Mouse (Mus musculus) midbrain, embryonic 13.5 days (tissue): ENCODE measurements at regions not wholly inside any gene's neighbourhood (a gene's known extent, or its start where the extent isn't known, plus 50 kb on each side); places are given as distances from the start of the nearest gene placed in this dataset.

Experiments
- ATAC-seq: fragments of 200-750 bp; cut with Nextera tagmentation; 2 replicates; pipeline ENCODE4 v1.8.0; 2017; ENCODE audit warnings: mild to moderate bottlenecking, moderate TSS enrichment, moderate library complexity
- H3K27ac ChIP-seq: fragments of 300-500 bp; sonication (generic); 2 replicates; pipeline ENCODE4 v1.5.1; 2015; ENCODE audit warnings: inconsistent platforms, mild to moderate bottlenecking, moderate library complexity
- H3K27me3 ChIP-seq: fragments of 300-500 bp; sonication (generic); 2 replicates; pipeline ENCODE4 v1.6.1; 2015; ENCODE audit warnings: mild to moderate bottlenecking, inconsistent platforms
- H3K36me3 ChIP-seq: fragments of 300-500 bp; sonication (generic); 2 replicates; pipeline ENCODE4 v1.6.1; 2015; ENCODE audit warnings: mild to moderate bottlenecking, inconsistent platforms
- H3K4me1 ChIP-seq: fragments of 300-500 bp; sonication (generic); replicated peaks from 2 replicates; pipeline ENCODE4 v1.6.1; 2015; ENCODE audit warnings: inconsistent platforms
- H3K4me2 ChIP-seq: fragments of 300-500 bp; sonication (generic); replicated peaks from 2 replicates; pipeline ENCODE4 v1.6.1; 2015; ENCODE audit warnings: moderate library complexity, mild to moderate bottlenecking, inconsistent platforms
- H3K4me3 ChIP-seq: fragments of 300-500 bp; sonication (generic); replicated peaks from 2 replicates; pipeline ENCODE4 v1.5.1; 2015; ENCODE audit warnings: mild to moderate bottlenecking, inconsistent platforms
- H3K9ac ChIP-seq: fragments of 300-500 bp; sonication (generic); replicated peaks from 2 replicates; pipeline ENCODE4 v1.6.1; 2015; ENCODE audit warnings: mild to moderate bottlenecking, inconsistent platforms
- H3K9me3 ChIP-seq: fragments of 300-500 bp; sonication (generic); 2 replicates; pipeline ENCODE4 v1.6.1; 2016; ENCODE audit warnings: mild to moderate bottlenecking, inconsistent platforms
- WGBS: fragments of 180-500 bp; shearing (Covaris S2); methylation state at CpG from one replicate; pipeline ENCODE4 v1.1.7; 2015; 5-methylcytosine and 5-hydroxymethylcytosine counted together

DNA sequence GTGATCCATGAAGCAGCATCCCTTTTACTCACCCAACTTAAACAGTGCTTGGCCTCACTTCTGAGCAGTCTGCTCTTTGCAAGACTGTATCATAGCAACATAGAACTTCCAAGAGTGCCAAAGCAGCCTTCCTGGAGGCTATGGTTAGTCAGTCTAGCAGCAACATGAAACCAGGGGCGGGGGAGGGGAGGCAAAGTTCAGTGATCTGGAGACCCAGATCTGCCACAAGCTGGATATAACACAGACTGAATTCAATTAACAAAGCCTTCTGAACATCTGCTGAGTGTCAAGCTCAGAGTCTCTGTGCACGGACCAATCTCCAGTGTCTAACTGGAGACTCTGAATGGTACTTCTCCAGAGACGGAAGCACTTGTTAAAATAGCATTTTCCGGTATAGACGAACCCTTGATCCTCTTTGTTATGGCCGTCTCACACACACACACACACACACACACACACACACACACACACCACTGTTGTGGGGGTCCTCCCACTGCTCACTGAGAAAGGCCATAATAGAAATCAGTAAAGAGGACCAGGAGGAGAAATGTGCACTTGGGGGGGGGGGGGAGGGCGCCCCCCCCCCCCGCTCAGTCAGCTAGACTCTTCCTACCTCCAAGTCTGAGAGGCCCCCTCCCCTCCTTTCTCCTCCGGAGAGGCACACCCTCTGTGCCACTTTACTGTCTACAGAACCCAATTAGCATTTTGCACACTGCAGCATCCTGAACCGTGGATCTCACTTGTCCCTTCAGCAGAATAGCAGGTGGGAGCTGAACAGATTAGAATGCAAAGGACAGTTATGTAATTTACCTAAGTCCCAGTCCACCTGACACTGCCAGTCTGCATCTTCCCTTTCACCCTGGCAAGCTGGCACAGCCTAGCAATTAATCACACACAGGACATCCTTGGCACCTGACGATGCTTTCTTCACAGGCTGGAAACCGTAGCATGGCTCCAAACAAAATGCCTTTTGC, 112.3 kb upstream of the Slc22a22 start:
- Histone ChIP-seq H3K9me3 (no peaks in the 10 kb centered on the region), H3K9ac (no peak overlapping the region), H3K36me3 (no peaks in the 10 kb centered on the region), H3K27me3 (no peaks in the 10 kb centered on the region), H3K4me3 (no peak overlapping the region), H3K4me2 (peak overlapping the region; percentile 32), H3K4me1 (peaks cover 19% of the 10 kb centered on the region), H3K27ac (peak overlapping the region; percentile 56; the same call in 1 of the 2 replicates)
- WGBS = 29% methylated on average over 11 of the region's 12 CpGs
- ATAC-seq = peak; percentile 81

DNA sequence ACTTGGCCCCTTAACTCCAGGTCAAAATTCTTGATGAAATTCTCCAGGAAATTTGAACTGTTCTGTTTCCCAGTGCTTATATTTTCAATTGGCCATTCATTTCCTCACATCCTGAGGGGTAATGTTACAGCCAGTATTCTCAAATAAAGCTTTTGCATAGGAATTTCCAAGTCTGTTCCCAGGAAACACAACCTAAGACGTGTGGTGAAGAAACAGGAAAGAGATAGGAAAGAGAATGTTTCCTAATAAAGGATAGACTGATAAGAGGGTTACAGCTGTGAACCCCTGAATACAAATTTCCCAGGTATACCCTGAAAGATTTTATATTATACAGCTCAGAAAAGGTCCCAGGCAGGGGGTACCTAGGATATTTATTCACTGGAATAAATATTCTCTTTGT, 108.0 kb upstream of the Slc22a22 start:
- Histone ChIP-seq H3K4me3 (no peak overlapping the region), H3K9me3 (no peaks in the 10 kb centered on the region)
- 70% methylated on average over 1 of the region's 1 CpGs for WGBS

DNA sequence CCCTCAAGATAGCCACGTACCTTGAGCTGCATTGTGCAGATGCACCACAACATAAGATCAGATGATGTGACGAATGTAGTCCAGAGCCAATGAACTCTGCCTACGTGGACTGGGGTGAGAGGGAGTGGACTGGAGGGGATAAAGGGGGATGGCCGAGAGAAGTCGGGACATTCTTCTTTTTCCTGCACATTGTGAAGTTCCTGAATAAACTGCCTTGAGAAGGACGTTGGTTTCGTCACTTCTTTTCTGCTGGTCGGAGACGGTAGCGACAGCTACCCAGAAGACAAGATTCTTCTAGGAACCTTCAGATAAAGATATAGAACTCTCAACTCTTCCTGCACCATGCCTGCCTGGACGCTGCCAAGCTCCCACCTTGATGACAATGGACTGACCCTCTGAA, 107.1 kb upstream of the Slc22a22 start:
- Histone ChIP-seq H3K4me1 (peaks cover 4% of the 10 kb centered on the region), H3K27ac (no peak overlapping the region), H3K9me3 (no peaks in the 10 kb centered on the region), H3K9ac (no peak overlapping the region), H3K36me3 (no peaks in the 10 kb centered on the region), H3K4me3 (no peak overlapping the region), H3K27me3 (no peaks in the 10 kb centered on the region), H3K4me2 (no peak overlapping the region)
- ATAC-seq = no peak
- WGBS = 92% methylated on average over 11 of the region's 11 CpGs

More for the DNA sequence above, 108.0 kb upstream of the Slc22a22 start:
- ATAC-seq = no peak
- no peak overlapping the region for H3K27ac ChIP-seq
- H3K36me3 ChIP-seq = no peaks in the 10 kb centered on the region
- no peaks in the 10 kb centered on the region for H3K27me3 ChIP-seq
- H3K4me2 ChIP-seq = no peak overlapping the region
- H3K4me1 ChIP-seq = peaks cover 13% of the 10 kb centered on the region
- H3K9ac ChIP-seq = no peak overlapping the region

DNA sequence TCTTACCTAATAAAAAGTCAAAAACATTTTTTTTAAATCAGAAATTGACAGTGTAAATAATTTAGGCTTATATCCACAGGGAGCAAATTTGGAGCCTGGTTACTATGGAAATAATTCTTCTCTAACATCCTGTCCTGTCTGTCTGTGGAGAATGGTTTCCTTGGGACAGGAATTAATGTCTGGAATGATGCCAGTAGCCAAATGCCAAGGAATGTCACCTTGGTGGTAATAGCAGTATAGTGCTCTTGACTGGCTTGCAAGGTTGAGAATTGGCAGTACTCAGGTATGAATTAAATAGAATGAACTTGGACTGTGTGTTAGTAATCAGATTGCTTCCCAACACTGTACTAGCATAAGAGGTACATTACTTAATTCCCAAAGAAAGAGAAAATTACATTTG, 103.8 kb upstream of the Slc22a22 start:
- Histone ChIP-seq H3K4me2 (no peak overlapping the region), H3K9ac (no peak overlapping the region), H3K4me3 (no peak overlapping the region), H3K36me3 (no peaks in the 10 kb centered on the region), H3K4me1 (no peaks in the 10 kb centered on the region), H3K27me3 (no peaks in the 10 kb centered on the region), H3K27ac (no peak overlapping the region), H3K9me3 (no peaks in the 10 kb centered on the region)
- no peak for ATAC-seq

DNA sequence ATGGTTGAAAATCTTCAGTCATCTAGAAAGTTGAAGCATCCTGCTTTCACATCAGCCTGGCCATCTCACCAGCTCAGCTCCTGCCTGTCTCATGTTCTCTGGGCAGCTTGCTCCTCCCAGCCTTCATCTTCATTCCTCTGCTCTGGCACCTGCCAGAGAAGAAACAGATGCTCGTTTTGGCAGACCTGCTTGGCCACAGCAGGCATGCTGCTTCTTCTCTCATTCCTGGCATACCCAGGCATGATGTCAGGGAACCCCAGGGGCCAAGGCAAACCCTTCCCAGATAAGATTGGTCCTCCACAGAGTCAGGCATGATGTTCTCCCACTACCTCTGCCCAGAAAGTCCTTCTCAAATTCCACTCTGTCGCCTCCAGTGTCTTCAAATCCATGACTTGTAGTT, 101.4 kb upstream of the Slc22a22 start:
- Histone ChIP-seq H3K27ac (no peak overlapping the region), H3K27me3 (no peaks in the 10 kb centered on the region), H3K4me3 (no peak overlapping the region), H3K9me3 (no peaks in the 10 kb centered on the region), H3K36me3 (no peaks in the 10 kb centered on the region), H3K4me1 (no peaks in the 10 kb centered on the region), H3K9ac (no peak overlapping the region), H3K4me2 (no peak overlapping the region)
- 70% methylated on average over 2 of the region's 2 CpGs for WGBS
- ATAC-seq = no peak

DNA sequence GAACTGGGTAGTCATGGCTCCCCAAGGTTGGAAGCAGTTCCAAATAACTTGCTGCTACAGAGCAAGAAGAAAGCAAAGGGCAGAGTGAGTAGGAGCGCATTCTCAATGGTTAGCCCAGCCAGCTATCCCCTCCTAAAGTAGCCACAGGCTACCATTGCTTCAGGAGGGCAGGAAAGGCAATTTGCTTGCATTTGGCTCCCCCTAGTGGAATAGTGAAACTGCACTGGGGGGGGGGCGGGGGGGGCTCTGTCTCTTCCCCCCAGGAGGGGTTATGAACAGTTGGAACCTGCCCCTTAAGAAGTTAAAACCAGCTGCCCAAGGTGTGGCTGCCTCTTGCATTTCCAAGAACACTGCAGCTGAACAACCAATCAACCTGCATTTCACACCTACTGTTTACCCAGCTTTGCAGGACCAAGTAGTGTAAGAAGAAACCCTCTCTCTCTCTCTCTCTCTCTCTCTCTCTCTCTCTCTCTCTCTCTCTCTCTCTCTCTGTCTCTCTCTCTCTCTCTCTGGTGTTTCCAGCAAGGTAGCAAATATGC, 96.7 kb upstream of the Slc22a22 start:
- H3K9ac ChIP-seq = no peak overlapping the region
- 36% methylated on average over 2 of the region's 2 CpGs for WGBS
- H3K9me3 ChIP-seq = no peaks in the 10 kb centered on the region

DNA sequence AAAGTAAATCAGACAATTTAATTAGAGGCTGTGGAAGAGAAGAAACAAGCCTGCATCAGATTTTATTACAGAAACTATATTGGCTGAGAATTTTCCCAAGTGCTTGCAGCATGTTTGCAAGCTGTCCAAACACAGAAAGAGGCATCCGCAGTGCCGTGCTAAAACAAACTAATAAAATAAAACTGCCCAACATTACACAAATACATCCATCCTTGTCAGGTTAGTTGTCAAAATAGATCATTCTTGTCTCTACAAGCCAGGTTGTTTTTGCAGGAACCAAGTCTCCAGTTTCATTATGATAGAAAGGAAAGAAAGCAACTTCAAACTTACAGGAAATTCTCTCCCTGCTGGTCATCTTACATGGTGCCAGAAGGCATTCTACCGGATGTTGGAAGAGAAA, 95.0 kb upstream of the Slc22a22 start:
- no peak for ATAC-seq
- no peaks in the 10 kb centered on the region for H3K9me3 ChIP-seq
- no peak overlapping the region for H3K4me3 ChIP-seq
- no peaks in the 10 kb centered on the region for H3K36me3 ChIP-seq
- H3K4me1 ChIP-seq = no peaks in the 10 kb centered on the region
- no peak overlapping the region for H3K9ac ChIP-seq
- H3K27me3 ChIP-seq = no peaks in the 10 kb centered on the region
- no peak overlapping the region for H3K27ac ChIP-seq
- H3K4me2 ChIP-seq = no peak overlapping the region
- WGBS = 89% methylated on average over 3 of the region's 3 CpGs

More for the DNA sequence above, 96.7 kb upstream of the Slc22a22 start:
- ATAC-seq = no peak
- no peaks in the 10 kb centered on the region for H3K4me1 ChIP-seq
- no peaks in the 10 kb centered on the region for H3K27me3 ChIP-seq
- no peak overlapping the region for H3K4me2 ChIP-seq
- no peak overlapping the region for H3K4me3 ChIP-seq
- H3K36me3 ChIP-seq = no peaks in the 10 kb centered on the region
- H3K27ac ChIP-seq = no peak overlapping the region

DNA sequence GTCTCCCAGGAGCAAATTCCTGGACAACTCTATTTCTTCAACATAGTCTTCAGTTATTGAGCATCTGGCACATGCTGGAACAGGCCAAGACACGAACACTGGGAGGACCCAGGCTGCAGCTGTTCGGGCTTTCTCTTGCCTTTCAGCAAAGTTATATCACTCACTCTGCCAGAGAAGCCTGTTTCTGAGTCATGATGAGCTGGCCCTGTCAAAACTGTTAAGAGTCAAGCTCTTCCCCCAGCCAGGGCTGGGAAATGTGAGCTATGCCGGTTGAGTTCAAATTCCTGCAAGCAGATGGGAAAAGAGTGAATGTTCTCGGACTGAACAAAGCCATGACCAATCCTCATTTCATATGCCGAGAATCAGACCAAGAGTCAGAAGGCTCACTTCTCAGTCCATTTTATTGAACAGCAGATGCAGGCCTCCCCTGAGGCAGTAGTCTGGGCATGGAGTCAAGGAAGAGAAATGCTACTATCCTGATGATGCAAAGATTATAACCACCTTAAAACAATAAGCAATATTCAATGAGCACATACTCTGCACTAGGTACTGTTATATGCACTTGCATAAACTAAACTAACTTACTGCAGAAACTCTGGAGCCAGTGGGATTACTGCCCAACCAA, 90.7 kb upstream of the Slc22a22 start:
- 66% methylated on average over 5 of the region's 5 CpGs for WGBS
- no peak for ATAC-seq
- Histone ChIP-seq H3K9me3 (no peaks in the 10 kb centered on the region), H3K4me1 (no peaks in the 10 kb centered on the region), H3K4me2 (no peak overlapping the region), H3K27ac (no peak overlapping the region), H3K27me3 (no peaks in the 10 kb centered on the region), H3K9ac (no peak overlapping the region), H3K4me3 (no peak overlapping the region), H3K36me3 (no peaks in the 10 kb centered on the region)

DNA sequence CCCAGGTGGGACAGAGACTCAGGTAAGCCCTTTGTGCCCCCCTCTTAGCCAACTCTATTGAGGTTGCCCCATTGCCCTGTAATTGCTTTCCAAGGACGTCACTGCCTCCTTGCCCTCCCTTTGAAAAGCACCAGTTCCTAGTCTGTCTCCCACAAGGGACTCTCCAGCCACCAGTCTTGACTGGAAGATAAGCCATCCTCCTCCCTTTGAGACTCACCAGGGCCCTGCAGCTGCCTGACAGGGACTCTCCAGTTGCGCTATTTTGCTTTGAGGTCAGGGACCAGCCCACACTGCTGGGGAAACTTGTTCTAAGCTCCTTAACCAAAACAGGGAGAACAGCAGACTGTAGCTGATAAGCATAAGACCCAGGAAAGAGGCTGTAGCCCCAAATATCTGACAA, 69.7 kb upstream of the Slc22a22 start:
- no peaks in the 10 kb centered on the region for H3K9me3 ChIP-seq
- WGBS = 28% methylated on average over 2 of the region's 2 CpGs
- no peak overlapping the region for H3K9ac ChIP-seq
- H3K4me3 ChIP-seq = no peak overlapping the region
- H3K4me1 ChIP-seq = no peaks in the 10 kb centered on the region
- H3K27me3 ChIP-seq = no peaks in the 10 kb centered on the region
- H3K4me2 ChIP-seq = no peak overlapping the region
- no peak for ATAC-seq
- no peaks in the 10 kb centered on the region for H3K36me3 ChIP-seq
- H3K27ac ChIP-seq = no peak overlapping the region

DNA sequence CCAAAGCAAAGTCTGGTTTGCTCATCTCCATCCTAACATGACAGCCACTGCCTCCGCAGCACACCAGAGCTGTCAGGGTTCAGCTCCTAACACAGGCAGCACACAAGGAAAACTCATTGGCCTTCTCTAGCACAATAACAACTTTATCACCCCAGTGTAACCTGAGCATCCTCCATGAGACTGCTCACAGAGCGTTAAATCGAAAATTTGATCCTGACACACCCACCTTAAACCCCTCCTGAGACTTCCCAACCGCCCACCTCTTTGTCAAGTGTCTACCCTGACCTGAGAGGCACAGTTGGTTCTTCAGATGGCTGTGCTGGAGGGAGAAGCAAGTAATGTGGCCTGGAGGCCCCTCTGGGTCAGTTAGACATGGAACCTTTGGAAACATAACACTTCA, 67.7 kb upstream of the Slc22a22 start:
- Histone ChIP-seq H3K4me3 (no peak overlapping the region), H3K9ac (no peak overlapping the region), H3K4me1 (no peaks in the 10 kb centered on the region), H3K9me3 (no peaks in the 10 kb centered on the region), H3K27me3 (no peaks in the 10 kb centered on the region), H3K27ac (no peak overlapping the region), H3K36me3 (no peaks in the 10 kb centered on the region), H3K4me2 (no peak overlapping the region)
- 80% methylated on average over 4 of the region's 4 CpGs for WGBS
- ATAC-seq = no peak

DNA sequence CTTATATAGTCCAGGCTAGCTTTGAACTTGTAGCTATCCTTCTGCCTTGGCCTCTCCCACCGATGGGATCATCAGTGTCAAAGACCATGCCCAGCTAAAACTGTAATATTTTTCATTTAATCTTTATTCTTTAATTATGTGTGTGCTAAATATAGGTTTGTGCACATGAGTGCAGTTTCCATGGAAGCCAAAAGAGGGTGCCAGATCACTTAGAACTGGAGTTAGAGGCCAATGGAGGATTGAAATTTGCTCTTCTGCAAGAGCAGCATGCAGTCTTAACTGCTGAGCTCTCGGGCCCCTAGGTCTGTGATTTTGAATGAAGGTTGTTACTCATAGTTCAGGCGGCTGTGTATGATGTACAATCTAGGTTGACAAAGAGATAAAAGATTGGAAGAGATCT, 66.6 kb upstream of the Slc22a22 start:
- no peaks in the 10 kb centered on the region for H3K27me3 ChIP-seq
- ATAC-seq = no peak
- 79% methylated on average over 3 of the region's 3 CpGs for WGBS
- H3K9ac ChIP-seq = no peak overlapping the region
- no peaks in the 10 kb centered on the region for H3K4me1 ChIP-seq
- H3K36me3 ChIP-seq = no peaks in the 10 kb centered on the region
- H3K4me3 ChIP-seq = no peak overlapping the region
- no peak overlapping the region for H3K4me2 ChIP-seq
- no peak overlapping the region for H3K27ac ChIP-seq
- H3K9me3 ChIP-seq = no peaks in the 10 kb centered on the region

DNA sequence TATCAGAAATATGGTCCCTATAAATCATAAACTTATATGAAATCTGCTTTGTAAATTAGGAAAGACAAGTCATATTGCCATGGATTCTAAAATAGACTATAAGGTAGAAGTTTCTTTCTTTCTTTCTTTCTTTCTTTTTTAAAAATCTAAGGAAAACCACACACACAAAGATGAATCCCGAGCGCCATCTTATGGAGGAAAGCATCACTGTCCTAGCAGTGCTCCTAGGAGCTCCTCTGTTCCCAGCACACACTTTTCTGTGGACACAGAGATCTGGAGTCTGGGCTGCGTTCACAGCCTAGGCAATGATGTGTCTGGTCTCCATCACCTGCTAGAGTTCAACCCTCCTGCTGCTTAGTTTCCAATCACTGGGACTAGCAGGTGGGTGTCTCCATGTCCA, 65.2 kb upstream of the Slc22a22 start:
- Histone ChIP-seq H3K9me3 (no peaks in the 10 kb centered on the region), H3K27ac (no peak overlapping the region), H3K4me1 (no peaks in the 10 kb centered on the region), H3K4me3 (no peak overlapping the region), H3K27me3 (no peaks in the 10 kb centered on the region), H3K36me3 (no peaks in the 10 kb centered on the region), H3K4me2 (no peak overlapping the region), H3K9ac (no peak overlapping the region)
- WGBS = 33% methylated on average over 3 of the region's 3 CpGs
- ATAC-seq = no peak
